Mouse (Mus musculus): Measurements from ENCODE around the gene Mrvi1.
A peak's percentile ranks its signal among the peaks of the same experiment; 100 is the strongest.

Gene Mrvi1

DNA sequence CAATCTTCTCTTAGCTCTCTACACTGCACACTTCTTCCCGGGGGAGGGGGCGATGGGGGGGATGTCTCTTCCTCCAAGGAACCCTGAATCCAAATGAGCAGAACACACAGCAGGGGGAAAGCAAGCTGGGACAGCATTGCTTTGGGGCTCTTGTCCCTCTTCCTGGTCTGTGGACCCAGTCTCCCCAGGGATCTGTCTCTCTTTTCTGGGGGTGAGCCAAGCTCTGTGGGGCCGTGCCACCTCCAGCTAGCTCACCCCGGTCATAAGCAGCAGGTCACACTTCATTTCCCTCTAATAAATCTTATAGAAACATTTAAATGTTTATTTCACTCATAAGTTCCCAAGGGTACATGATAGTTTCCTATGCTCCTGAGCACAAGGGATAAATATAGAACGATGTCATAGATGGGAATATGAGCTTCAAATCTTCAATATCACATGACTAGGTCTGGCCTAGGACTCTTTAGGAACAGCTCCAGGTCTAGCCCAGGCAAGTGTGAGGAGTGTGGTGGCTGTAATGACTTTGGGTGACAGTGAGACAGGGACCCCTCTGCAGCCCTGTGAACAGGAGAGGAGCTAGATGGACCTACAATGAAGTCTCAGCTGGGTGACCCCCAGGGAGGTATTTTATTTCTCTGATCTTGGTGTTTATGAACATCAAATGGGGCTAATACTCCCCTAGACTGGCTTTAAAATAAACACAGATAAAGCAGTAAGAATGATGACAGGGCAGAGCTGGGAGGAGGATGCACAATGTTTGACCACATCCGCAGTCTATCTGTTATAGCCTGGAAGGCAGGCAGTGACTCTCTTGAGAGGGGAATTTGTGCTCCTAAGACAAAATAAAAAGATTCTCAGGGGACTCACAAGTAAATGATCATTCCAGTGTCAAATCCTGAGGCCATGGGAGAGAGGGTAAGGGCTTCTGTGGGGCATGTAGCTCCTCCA, 46.2 kb downstream of the Mrvi1 start:
- H3K27me3 ChIP-seq (ENCODE audit: control insufficient read depth, insufficient read depth, low read length, poor library complexity, severe bottlenecking) = no peaks in the 10 kb centered on the region
- H3K36me3 ChIP-seq (ENCODE audit: control insufficient read depth, insufficient read depth, low read length, poor library complexity, severe bottlenecking) = no peaks in the 10 kb centered on the region
- no peak for DNase-seq (ENCODE audit: low read depth, low spot score)

DNA sequence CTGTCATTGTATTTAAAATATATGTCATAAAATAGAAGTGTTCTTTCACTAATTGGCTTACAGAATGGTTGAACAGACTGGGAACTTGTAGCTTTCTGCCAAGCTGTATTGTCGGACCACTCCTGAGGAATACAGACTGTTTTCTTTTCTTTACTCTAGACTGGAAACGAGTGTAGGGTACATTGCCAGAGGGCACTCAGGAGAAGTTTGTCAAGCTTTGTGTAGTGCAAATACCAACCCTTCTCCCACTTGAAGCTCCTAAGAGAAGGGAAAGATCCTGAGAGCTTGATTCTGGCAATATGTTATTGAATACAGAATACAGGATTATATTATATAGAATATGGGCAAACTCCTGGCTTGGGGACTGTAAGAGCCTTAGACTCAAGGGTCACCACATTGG, 48.3 kb downstream of the Mrvi1 start:
- no peak for DNase-seq (ENCODE audit: low read depth, low spot score)
- Histone ChIP-seq H3K27me3 (ENCODE audit: control insufficient read depth, insufficient read depth, low read length, poor library complexity, severe bottlenecking) (no peaks in the 10 kb centered on the region), H3K36me3 (ENCODE audit: control insufficient read depth, insufficient read depth, low read length, poor library complexity, severe bottlenecking) (no peaks in the 10 kb centered on the region)

DNA sequence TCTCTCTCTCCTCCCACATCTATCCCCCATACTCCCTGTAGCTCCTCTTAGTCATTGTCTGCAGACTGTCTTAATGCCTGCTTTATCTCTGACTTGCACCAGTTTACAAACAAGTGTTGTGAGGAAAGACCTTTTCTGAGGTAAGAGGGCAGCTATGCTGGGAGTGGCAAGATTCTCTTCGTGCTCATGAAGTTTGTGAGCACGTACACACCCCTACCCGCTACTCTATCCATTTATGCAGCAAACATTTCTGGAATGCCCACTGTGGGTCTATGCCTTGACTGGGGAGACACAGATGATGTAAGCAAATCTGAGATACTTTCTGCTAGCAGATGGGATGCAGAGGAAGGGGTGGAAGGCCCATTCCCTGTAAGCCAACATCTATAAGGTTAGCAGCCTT, 48.9 kb downstream of the Mrvi1 start:
- no peak for DNase-seq (ENCODE audit: low read depth, low spot score)
- Histone ChIP-seq H3K27me3 (ENCODE audit: control insufficient read depth, insufficient read depth, low read length, poor library complexity, severe bottlenecking) (no peaks in the 10 kb centered on the region), H3K36me3 (ENCODE audit: control insufficient read depth, insufficient read depth, low read length, poor library complexity, severe bottlenecking) (no peaks in the 10 kb centered on the region)

- no peaks in the 10 kb centered on the region for H3K27me3 ChIP-seq (ENCODE audit: control insufficient read depth, insufficient read depth, low read length, poor library complexity, severe bottlenecking)
- DNase-seq (ENCODE audit: low read depth, low spot score) = peak; percentile 85
- H3K36me3 ChIP-seq (ENCODE audit: control insufficient read depth, insufficient read depth, low read length, poor library complexity, severe bottlenecking) = no peaks in the 10 kb centered on the region
Measured at GRCm38 (mm10) chr7:110930118-110930854, 52.0 kb downstream of the Mrvi1 start.

DNA sequence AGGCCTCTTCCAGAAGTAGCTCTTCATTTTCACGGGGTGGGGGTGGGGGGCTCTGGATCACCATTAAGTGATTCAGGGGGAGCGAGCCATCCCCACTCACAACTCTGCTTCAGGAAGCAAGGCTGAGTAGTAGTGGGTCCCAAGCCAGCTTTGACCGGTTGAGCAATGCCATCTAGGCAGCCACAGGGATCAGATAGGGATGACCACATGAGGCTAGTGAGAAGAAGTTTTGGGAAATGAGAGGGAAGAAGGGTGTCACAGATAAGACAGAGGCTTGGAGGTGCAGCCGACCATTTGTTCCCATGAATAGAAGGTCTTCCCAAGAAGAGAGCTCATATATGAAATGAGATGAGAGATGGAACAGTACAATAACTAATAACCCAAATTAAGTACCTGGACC, 55.7 kb downstream of the Mrvi1 start:
- DNase-seq (ENCODE audit: low read depth, low spot score) = no peak
- no peaks in the 10 kb centered on the region for H3K36me3 ChIP-seq (ENCODE audit: control insufficient read depth, insufficient read depth, low read length, poor library complexity, severe bottlenecking)
- H3K27me3 ChIP-seq (ENCODE audit: control insufficient read depth, insufficient read depth, low read length, poor library complexity, severe bottlenecking) = no peaks in the 10 kb centered on the region

DNA sequence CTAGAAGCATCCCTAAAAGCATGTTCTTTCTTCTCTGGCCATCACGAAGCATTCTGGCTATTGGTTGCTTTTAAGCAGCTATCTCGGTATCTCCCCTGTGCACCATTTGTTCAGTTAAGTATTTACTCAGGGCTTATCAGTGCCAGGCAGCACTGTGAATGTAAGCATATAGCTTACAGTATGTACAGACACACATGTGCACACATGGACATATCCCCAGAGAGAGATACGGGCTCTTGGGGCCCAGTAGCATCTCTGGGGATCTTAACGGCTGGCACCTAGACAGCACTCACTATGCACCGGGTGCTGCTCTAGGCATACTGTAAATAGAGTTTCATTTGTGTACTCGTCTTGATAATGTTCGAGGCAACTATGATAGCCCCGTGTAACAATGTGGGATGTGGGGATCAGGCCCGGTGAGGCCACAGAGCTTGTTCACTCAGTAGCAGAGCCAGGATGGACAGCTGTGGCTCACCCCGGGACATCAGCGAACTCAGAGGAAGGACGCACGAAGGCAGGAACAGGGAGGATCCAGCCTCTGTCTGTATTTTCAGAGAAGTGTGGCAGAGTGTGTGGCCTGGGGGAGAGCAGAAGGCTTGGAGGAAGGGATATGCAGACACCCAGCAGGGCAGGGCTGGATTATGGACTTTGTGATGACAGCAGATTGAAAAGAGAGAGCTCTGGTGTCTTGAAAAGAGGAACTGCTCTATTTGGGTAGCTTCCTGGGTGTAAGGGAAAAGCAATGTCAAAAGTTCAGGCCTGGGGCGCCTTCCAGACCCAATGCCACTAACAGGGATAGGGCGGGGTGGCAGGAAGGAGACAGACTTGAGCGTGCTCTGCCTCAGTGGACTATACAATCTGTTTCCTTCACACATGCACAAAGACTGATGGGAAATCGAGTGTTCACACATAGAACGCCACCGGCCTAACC, 61.7 kb downstream of the Mrvi1 start:
- DNase-seq (ENCODE audit: low read depth, low spot score) = peak; percentile 72

GRCm38 (mm10) chr7:110919721-110920120, 62.5 kb downstream of the Mrvi1 start:
- peak; percentile 62 for DNase-seq (ENCODE audit: low read depth, low spot score)
- Histone ChIP-seq H3K27me3 (ENCODE audit: control insufficient read depth, insufficient read depth, low read length, poor library complexity, severe bottlenecking) (no peaks in the 10 kb centered on the region), H3K36me3 (ENCODE audit: control insufficient read depth, insufficient read depth, low read length, poor library complexity, severe bottlenecking) (no peaks in the 10 kb centered on the region)

More for the DNA sequence above, 61.7 kb downstream of the Mrvi1 start:
- no peaks in the 10 kb centered on the region for H3K36me3 ChIP-seq (ENCODE audit: control insufficient read depth, insufficient read depth, low read length, poor library complexity, severe bottlenecking)
- no peaks in the 10 kb centered on the region for H3K27me3 ChIP-seq (ENCODE audit: control insufficient read depth, insufficient read depth, low read length, poor library complexity, severe bottlenecking)

DNA sequence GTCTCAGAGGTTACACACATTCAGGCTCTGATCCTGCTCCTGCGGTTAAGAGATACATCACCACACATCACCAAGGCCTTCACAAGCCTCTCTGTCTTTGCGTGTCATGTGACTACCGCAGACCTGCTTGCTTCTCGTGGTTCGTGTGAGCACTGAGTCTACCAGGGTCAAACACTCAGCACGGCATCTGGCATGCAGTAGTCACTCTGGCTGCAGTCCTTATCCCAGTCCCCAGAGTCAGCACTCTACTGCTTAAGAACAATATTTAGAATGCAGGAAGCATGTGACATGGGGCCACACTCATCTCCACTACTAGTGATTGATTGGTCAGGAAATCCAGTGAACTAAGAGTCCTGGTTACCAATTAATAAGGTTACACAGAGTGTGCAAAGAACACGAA, 66.3 kb downstream of the Mrvi1 start:
- Histone ChIP-seq H3K27me3 (ENCODE audit: control insufficient read depth, insufficient read depth, low read length, poor library complexity, severe bottlenecking) (no peaks in the 10 kb centered on the region), H3K36me3 (ENCODE audit: control insufficient read depth, insufficient read depth, low read length, poor library complexity, severe bottlenecking) (no peaks in the 10 kb centered on the region)
- DNase-seq (ENCODE audit: low read depth, low spot score) = no peak

DNA sequence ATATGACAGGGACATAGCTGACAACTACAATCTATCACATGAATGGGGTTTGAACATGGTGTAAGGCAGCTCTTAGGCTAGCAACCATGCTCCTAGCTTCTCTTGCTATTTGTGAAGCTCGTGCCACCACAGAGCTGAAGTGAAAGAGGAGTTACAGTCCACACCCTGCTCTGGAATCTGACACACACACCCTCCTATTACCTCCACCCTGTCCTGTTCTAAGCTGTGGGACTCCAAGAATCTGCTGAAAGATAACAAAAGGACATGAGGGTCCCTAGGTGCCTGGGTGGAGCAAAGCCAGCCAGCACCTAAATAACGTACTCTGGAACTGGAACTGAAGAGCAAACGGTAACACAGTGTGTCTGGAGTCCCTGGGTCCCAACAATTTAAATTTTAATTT, 67.7 kb downstream of the Mrvi1 start:
- H3K36me3 ChIP-seq (ENCODE audit: control insufficient read depth, insufficient read depth, low read length, poor library complexity, severe bottlenecking) = no peaks in the 10 kb centered on the region
- H3K27me3 ChIP-seq (ENCODE audit: control insufficient read depth, insufficient read depth, low read length, poor library complexity, severe bottlenecking) = no peaks in the 10 kb centered on the region
- no peak for DNase-seq (ENCODE audit: low read depth, low spot score)

- H3K27me3 ChIP-seq (ENCODE audit: control insufficient read depth, insufficient read depth, low read length, poor library complexity, severe bottlenecking) = no peaks in the 10 kb centered on the region
- DNase-seq (ENCODE audit: low read depth, low spot score) = no peak
- no peaks in the 10 kb centered on the region for H3K36me3 ChIP-seq (ENCODE audit: control insufficient read depth, insufficient read depth, low read length, poor library complexity, severe bottlenecking)
Measured at GRCm38 (mm10) chr7:110913754-110914153, 68.5 kb downstream of the Mrvi1 start.

- peak; percentile 63 for DNase-seq (ENCODE audit: low read depth, low spot score)
Measured at GRCm38 (mm10) chr7:110908209-110909144, 73.8 kb downstream of the Mrvi1 start.

GRCm38 (mm10) chr7:110906566-110906965, 75.7 kb downstream of the Mrvi1 start:
- no peak for DNase-seq (ENCODE audit: low read depth, low spot score)
- H3K27me3 ChIP-seq (ENCODE audit: control insufficient read depth, insufficient read depth, low read length, poor library complexity, severe bottlenecking) = no peaks in the 10 kb centered on the region
- H3K36me3 ChIP-seq (ENCODE audit: control insufficient read depth, insufficient read depth, low read length, poor library complexity, severe bottlenecking) = no peaks in the 10 kb centered on the region

More at GRCm38 (mm10) chr7:110908209-110909144, 73.8 kb downstream of the Mrvi1 start:
- H3K27me3 ChIP-seq (ENCODE audit: control insufficient read depth, insufficient read depth, low read length, poor library complexity, severe bottlenecking) = no peaks in the 10 kb centered on the region
- H3K36me3 ChIP-seq (ENCODE audit: control insufficient read depth, insufficient read depth, low read length, poor library complexity, severe bottlenecking) = no peaks in the 10 kb centered on the region

GRCm38 (mm10) chr7:110903226-110903625, 79.0 kb downstream of the Mrvi1 start:
- no peak for DNase-seq (ENCODE audit: low read depth, low spot score)
- no peaks in the 10 kb centered on the region for H3K27me3 ChIP-seq (ENCODE audit: control insufficient read depth, insufficient read depth, low read length, poor library complexity, severe bottlenecking)
- no peaks in the 10 kb centered on the region for H3K36me3 ChIP-seq (ENCODE audit: control insufficient read depth, insufficient read depth, low read length, poor library complexity, severe bottlenecking)
